Mouse (Mus musculus) A20 (cell line): ENCODE results near the gene Hist2h2aa2.
"Not testable (repeated sequence)": the region's sequence is repeated elsewhere in the genome, so short reads cannot be mapped to it uniquely, and the experiment has no call there.

Source experiments
- DNase-seq: peaks from one replicate; pipeline ENCODE4 v3.0.0-alpha.2; 2011; ENCODE audit warnings: low read depth, low spot score

Hist2h2aa2 gene

DNA sequence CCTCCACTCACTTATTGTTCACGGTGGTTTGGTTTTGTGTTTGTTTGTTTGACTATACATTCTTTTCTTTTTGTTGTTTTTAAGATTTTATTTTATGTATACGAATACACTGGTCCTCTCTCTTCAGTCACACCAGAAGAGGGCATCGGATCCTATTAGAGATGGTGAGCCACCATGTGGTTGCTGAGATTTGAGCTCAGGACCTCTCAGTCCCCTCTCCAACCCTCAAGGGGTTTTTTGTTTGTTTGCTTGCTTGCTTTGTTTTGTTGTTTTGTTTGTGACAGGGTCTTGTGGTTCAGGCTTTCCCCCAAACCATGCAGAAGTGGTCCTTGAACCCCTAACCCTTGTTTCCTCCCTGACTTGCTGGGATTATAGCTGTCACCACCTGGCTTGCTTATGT lies 21.5 kb upstream of the Hist2h2aa2 start:
- DNase-seq = peak; percentile 53

GRCm38 (mm10) chr3:96260220-96260619 lies 20.1 kb upstream of the Hist2h2aa2 start:
- DNase-seq = no peak

DNA sequence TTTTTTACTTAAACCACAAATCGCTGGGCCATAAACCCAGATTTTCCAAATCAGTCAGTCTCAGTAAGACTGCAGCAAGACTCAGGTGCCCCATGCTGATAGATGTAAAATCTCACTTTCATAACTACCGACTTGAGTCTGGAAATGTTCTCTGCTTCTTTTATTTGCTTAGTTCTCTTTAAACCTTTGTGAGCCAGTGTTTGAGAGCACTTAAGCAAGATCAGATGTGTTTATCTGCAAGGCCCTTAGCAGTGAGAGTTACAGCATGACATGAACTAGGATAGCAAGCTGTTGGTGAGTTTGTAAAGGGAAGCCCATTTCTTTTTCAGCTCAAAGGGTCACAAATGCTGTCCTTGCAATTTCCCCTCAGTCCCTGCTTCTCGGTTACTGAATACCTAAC lies 17.1 kb upstream of the Hist2h2aa2 start:
- no peak for DNase-seq

- DNase-seq = no peak
Measured at GRCm38 (mm10) chr3:96255926-96256593, 16.0 kb upstream of the Hist2h2aa2 start.

DNA sequence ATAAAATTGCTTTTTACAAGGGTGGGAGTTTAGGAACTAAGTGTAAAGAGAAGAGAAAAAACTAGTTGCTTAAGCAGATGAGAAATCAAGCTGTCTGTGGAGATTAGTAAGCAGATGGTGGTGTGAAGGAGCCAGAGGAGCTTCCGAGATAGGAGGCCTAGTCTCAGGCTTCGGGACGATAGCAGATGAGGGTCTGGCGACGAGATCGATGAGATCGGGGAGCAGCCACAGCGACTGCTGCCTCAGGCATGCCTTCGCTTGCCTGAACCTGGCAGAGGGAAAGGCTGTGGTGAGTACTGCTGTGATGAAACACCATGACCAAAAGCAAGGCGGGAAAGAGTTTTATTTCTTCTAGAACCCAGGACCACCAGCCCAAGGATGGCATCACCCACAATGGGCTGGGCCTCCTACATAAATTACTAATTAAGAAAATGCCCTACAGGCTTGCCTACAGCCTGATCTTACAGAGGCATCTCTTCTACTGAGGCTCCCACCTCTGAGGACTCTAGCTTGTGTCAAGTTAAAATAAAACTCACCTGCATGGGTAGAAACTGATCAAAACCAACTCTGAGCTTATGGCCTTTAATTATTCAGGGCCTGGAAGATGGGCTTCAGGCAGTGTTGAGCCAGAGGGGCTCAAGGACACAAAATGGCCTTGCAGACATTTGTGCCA lies 14.7 kb upstream of the Hist2h2aa2 start:
- no peak for DNase-seq

DNA sequence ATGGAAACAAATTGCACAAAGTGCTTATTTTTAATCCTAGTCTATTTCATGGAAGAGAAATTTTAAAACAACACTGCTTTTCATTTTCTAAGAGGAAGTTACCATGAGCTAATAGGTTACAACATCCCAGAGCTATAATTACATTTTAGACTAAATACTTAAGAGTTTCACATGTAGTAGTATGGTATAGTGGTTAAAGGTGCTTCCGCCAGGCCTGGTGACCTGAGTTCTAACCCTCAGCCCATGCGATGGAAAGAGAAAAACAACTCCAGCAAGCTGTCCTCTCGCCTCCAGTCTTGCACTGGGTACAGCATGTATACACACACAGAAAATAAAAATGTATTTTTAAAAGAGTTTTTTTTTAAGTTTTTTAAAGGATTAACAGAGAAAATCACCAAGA lies 11.7 kb upstream of the Hist2h2aa2 start:
- no peak for DNase-seq

GRCm38 (mm10) chr3:96250890-96251289 lies 10.8 kb upstream of the Hist2h2aa2 start:
- peak; percentile 26 for DNase-seq

DNA sequence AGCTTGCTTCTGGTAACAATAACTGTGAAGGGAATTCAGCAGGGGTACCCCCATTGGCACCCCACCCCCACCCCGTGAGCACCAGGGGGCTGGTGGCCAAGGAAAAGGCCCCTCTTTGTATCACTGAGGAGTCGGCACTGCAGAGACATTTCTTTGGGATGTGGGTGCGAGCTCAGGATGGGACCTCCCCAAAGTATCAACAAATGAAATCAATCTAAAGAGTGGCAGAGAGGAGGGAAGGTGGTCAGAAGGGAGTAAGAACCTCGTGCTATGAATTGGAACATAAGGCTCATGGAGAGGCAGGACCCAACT lies 8.9 kb upstream of the Hist2h2aa2 start:
- no peak for DNase-seq

GRCm38 (mm10) chr3:96248141-96249033 lies 8.3 kb upstream of the Hist2h2aa2 start:
- DNase-seq = peak; percentile 32

DNA sequence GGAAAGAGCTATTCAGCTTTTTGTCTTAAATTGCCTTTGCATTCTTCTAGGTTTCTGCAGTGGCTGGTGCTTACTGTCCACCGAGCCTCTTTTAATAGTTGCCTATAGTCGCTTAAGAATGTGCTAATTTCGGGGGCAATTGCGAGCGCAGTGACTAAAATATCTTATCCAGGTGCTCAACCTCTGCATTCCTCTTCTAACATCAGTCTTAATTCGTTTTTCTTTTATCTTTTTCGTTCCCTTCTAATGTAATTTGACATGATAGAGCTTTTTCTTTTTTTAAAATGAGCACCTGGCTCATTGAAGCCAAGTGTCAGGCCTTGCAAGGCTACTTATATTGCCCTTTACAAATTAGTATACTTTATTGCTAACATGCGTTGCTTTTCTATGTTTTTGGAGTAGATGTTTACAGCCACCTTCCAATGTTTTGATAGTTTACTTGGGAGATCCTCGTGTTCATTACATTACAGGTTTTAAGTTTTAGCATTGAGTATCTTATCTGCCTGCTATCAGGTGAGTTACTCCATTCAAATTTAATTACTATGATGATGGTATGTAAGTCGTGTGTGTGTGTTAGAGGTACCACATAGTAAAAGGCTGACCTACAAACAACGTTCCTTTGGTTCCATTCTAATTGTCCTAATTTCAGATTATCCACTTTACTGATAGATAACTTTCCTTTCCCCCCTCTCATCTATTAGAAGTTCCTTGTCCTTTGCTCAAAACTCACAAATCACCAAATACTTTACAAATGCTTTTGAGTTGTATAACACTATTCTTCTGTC lies 7.5 kb upstream of the Hist2h2aa2 start:
- peak; percentile 65 for DNase-seq

DNA sequence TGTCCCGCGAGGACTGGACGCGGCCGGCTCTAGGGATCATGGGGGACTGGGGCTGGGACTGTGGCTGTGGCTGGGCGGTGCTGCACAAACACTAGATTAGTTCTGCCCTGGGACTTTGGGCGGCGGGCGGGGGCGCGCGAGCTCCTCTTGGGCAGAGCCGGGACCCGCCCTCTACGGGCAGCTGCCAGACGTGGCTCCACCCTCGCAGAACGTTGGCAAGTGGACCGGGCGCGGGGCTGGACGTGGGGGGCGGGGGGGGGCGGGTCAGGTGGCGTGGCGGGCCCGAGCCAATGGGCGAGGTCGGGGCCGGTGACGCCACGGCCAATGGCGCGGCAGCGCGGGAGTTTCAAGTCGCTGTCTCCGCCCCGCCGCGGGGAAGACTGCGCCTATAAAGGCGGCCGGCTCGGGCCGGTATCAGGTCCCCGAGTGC lies 6.4 kb upstream of the Hist2h2aa2 start, which contains the start of gene Hist2h3c1:
Hist2h3c1 (plus strand) TSS at position 259 of the 430 bp plus-strand sequence.
- not testable (repeated sequence) for DNase-seq

DNA sequence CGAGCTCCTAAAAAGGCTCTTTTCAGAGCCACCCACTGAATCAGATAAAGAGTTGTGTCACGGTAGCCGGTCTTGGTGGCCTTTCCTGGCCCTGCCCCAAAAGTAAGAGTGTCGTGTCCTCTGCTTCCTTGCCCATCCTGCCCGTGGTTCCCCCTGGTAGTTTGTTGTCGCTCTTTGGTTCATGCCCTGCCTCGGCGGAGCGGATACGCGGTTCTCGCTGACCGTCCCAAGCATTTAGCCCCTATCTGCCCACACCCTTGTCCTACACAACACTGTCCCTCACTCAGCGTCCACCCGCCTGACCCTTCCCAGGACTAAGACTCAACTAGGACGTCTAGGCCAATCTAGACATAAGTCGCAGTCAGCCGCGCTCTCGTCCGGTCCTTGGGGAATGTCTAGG lies 5.9 kb upstream of the Hist2h2aa2 start:
- DNase-seq = not testable (repeated sequence)

DNA sequence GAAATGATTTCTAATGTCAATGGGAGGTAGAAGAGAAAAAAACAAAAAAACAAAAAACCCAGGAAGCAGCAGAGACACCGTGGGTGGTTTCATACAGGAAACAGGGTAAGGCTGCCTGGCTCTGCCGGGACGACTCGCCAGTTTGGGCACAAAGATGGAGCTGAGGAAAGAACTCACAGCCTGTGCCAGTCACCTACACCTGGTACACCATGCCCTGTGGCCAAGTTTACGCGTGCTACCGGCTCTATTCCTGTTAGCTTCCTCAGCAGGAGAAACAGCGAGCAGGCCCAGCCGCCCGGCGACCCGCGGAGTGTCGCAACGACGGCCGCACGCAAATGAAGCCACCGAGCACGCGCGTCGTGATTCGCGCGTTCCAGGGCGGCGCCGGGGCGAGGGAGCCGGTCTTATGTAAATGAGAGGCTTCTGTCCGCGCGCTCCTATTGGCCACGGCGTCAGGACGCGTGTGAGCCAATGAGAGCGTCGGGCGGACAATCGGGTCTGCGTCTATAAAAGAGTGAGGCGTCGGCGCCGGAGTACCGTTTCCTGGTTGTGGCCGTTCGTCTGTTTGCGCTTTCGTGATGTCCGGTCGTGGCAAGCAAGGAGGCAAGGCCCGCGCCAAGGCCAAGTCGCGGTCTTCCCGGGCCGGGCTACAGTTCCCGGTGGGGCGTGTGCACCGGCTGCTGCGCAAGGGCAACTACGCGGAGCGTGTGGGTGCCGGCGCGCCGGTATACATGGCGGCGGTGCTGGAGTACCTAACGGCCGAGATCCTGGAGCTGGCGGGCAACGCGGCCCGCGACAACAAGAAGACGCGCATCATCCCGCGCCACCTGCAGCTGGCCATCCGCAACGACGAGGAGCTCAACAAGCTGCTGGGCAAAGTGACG lies 5.2 kb upstream of the Hist2h2aa2 start, which contains the start of gene Hist2h2aa1:
Hist2h2aa1 (plus strand) TSS at position 495 of the 884 bp plus-strand sequence.
- DNase-seq = peak; percentile 93

DNA sequence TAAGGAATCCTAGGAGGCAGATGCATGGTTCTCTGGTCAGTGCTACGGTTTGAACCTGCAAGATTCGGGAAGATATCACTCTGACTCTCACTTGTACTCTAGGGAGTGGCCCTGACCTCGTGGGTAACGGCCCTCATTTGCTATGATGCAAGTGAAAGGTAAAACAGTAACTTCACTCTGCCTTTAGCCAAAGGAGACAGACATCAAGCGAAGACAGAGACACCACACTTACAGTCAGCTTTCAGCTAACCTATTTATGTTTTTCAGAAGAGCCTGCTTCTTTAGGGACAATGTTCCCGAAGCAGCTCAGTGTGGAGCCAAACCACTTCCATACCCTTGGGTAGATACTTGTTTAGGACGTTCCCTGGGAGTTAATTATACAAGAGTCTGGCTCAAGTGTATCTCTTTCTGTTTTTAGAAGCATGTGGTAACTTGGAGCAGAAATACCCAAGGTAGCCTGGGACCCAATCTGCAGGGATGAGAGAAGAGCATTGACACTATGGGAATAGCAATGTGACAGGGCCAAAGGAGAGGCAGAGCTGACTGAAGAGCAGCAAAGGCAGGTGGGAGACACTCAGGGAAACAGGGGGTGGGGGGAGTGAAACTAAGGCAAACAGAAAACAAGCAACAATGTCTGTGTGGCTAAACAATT lies 4.0 kb upstream of the Hist2h2aa2 start:
- peak; percentile 55 for DNase-seq

GRCm38 (mm10) chr3:96240799-96241197 lies 722 bp upstream of the Hist2h2aa2 start:
- no peak for DNase-seq

DNA sequence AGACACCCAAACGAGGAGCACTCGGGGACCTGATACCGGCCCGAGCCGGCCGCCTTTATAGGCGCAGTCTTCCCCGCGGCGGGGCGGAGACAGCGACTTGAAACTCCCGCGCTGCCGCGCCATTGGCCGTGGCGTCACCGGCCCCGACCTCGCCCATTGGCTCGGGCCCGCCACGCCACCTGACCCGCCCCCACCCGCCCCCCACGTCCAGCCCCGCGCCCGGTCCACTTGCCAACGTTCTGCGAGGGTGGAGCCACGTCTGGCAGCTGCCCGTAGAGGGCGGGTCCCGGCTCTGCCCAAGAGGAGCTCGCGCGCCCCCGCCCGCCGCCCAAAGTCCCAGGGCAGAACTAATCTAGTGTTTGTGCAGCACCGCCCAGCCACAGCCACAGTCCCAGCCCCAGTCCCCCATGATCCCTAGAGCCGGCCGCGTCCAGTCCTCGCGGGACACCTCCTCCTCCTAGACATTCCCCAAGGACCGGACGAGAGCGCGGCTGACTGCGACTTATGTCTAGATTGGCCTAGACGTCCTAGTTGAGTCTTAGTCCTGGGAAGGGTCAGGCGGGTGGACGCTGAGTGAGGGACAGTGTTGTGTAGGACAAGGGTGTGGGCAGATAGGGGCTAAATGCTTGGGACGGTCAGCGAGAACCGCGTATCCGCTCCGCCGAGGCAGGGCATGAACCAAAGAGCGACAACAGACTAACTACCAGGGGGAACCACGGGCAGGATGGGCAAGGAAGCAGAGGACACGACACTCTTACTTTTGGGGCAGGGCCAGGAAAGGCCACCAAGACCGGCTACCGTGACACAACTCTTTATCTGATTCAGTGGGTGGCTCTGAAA lies 902 bp downstream of the Hist2h2aa2 start, which contains the start of gene Hist2h3c2:
Hist2h3c2 (minus strand) TSS at position 174 of the 840 bp plus-strand sequence.
- DNase-seq = not testable (repeated sequence)

- DNase-seq = peak; percentile 72
Measured at GRCm38 (mm10) chr3:96237904-96238511, 2.1 kb downstream of the Hist2h2aa2 start.

DNA sequence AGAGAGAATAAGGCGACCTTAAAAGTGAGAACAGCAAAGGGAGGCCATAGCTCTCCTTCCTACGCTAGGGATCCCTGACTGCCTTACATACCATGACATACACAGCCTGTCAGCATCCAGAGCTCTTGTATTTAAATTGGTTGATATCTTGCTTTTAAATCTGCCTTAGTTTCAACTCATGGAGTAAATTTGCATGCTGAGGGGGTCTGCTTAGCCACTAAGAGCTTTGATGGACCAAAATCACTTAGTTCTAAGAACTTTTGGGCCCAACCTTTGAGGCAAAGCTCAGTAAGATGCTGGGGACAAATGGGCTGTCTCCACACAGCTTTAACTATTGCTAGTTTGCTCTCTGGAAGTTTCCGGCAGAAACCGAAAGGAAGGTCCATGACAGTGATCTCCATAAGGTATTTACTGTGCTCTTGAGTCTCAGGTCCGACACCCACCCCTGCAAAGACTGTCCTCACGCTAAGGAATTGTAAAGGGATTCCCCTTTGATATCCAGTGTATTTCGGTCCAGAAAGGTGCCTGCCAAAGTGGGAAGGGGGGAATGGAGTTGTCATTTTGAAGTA lies 2.7 kb downstream of the Hist2h2aa2 start:
- DNase-seq = peak; percentile 48
